Mouse (Mus musculus) thymus, postnatal 4 days (tissue): Measurements from ENCODE around the gene Ankrd65.
"Not testable (repeated sequence)": the region's sequence is repeated elsewhere in the genome, so short reads cannot be mapped to it uniquely, and the experiment has no call there.

Source experiments
- DNase-seq: peaks from one replicate; pipeline ENCODE4 v3.0.0; 2021

The Ankrd65 gene

DNA sequence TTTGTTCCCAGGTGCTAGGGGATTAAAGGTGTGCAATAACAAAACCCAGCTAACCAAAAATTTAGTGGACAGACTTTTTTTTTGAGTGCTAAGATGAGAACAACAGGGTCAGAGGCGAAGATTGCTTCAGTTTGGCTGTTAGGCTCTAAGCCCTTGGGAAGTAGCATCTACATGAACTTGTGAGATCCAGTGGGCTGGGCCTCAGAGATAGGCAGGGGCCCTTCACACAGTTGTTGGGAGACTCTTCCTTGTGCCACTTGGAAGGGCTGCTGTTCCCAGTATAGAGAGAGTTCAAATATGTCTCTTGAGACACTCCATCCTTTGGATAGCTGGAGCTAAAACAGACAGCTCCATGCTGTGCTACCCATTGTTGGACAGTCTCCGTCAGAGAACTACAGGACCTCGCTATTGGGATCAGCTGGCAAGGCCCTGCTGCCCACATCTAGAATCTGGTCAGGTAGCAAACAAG is at the start of gene Ankrd65:
TSS of gene Ankrd65 (plus strand) at position 419 of the 469 bp plus-strand sequence.
- no peak for DNase-seq

DNA sequence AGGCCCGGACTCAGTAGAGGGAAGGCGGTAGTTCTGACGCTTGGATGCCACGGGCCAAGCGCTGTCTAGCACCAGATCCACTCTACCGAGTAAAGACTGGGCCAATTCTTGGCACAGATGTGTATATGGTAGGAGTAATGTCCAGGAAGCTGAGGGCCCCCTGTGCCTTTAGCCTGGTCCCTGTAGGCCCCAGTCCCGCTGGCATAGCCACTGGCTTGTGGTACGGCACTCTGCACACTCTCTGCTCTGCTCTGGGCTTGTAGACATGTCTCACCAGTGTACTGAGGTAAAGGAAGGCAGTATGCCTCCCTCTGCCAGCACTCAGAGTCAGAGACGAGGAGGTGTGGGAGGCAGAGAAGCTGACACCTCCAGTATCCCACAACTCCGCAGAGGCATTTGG is 49.6 kb upstream of the Ankrd65 start:
- DNase-seq: not testable (repeated sequence)

DNA sequence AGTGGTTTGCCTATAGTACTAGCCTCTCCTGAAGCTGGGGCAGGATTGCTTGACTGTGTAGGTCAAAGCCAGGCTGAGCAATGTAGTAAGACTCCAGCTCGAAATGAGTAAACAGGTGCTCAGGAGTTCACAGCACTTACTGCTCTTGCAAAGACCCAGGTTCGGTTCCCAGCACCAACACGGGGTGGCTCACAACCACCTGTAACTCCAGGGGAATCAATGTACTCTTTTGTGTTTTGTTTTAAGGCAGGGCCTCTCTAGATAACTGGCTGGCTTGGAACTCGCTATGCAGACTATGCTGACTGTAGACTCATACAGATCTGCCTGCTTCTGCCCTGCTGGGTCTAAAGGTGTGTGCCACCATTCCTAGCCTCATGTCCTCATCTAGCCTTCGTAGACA is 47.6 kb upstream of the Ankrd65 start:
- no peak for DNase-seq

DNA sequence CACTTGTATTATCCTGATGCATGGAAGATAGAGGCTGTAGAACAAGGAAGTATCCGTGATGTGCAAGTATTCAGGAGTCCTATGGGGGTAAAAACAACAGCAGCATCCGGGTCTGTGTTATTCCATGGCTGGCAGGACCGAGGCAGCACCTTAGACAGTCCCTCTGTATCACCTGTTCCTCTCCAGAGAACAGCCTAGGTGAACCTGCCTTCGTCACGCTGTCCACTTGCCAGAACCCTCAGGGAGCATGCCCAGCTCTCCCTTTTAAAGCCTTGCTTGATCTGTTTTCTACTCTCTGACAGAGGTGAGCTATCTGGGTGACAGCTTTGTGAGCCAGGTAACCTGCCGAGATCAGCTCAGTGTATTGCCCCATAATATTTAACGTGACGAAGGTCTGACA is 45.8 kb upstream of the Ankrd65 start:
- no peak for DNase-seq

DNA sequence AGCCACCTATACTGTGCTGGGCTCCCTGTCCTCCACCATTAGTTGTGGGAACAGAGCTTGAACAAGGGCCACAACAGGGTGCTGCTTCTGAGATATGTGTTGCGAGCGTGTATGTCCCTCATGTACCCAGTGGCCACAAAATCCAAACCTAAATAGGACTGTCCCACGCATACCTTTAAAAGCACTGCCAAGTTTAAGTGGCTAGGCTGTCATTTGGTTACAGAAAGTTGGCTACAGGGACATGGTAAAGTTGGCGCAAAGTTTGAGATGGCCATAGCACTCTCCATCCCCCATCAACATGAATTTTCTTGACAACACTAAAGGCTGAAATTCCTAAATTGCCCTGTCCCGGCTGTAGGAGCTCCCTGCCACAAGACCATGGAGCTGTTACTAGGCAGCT is 45.1 kb upstream of the Ankrd65 start:
- no peak for DNase-seq

DNA sequence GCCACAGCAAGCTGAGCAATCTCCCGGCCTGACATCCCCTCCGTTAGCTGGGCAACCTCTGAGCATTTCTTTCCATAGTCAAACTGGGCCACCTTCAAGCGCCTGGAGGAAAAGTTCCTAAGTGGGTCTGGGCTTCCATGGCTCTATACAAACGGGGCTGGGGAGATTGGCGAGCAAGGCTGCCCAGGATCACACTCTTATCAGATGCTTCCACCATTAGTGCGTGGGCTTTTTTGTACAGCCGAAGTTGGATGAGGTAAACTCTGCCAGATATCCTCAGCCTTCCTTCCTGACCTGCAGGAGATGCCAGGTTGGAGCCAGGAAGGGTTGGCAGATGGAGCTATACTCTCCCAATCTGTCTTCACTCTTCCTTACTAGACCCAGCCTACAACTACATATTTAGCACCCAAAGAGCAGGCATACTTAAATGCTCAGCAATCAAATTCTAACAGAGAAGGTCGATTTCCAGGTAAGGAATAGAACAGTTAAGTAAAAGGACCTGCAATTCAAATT is 44.1 kb upstream of the Ankrd65 start:
- no peak for DNase-seq

DNA sequence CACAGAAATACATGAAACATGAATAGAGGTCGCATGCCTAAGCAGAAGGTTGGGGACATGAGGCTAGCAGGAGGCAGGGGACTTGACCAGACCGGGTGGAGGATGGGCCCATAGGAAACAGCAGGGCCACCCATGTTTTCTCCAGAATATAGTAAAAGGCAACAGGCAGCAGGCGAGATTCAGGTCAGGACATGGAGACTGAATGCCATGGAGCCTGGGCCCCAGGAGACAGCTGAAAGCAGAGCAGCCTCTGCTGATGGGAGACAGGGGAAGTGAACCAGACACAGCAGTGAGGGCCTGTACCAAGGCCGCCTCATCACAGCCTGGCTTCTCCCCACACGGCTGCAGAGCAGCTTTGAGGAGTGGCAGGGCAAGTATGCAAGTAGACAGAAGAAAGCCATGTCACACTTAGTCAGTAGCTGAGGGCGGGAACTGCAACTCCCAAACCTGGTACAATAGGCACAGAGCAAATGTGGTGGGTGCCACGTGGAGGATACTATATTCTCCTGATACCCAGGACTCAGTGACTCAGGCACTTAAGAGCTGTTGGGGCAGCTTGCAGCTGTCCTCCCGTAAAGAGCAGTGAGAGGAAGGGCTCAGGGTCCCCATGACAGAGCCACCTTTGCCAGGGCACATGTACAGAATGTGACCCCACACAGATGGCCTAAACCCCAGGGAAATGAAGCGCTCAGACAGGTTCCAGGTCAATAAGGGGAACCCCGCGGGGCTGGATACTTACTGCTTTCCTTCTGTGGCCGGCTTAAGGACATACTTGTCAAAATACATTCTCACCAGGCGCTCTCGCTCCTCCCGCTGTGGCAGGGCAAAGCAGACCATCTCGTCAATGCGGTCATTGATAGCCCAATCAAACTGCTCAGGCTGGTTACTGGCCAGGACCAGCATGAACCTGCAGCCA is 43.4 kb upstream of the Ankrd65 start:
- no peak for DNase-seq

DNA sequence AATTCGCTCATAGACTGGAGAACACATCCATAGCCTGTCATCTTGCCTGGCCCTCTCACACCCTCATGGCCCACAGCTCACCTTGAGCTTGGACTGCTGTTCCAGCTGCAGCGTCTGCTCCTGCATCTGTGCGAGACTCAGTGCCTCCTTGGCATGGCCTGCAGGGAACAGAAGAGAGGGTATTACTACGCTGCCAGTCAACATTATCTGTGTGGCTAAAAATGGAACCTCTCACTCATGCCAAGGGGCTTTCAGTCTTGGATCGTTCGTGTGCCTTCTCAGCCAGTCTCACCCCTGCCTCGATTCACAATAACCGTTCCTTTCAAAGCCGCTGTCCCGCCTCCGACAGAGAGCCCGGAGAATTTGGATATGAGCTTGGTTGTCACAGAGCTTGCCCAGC is 33.2 kb upstream of the Ankrd65 start:
- DNase-seq: no peak

DNA sequence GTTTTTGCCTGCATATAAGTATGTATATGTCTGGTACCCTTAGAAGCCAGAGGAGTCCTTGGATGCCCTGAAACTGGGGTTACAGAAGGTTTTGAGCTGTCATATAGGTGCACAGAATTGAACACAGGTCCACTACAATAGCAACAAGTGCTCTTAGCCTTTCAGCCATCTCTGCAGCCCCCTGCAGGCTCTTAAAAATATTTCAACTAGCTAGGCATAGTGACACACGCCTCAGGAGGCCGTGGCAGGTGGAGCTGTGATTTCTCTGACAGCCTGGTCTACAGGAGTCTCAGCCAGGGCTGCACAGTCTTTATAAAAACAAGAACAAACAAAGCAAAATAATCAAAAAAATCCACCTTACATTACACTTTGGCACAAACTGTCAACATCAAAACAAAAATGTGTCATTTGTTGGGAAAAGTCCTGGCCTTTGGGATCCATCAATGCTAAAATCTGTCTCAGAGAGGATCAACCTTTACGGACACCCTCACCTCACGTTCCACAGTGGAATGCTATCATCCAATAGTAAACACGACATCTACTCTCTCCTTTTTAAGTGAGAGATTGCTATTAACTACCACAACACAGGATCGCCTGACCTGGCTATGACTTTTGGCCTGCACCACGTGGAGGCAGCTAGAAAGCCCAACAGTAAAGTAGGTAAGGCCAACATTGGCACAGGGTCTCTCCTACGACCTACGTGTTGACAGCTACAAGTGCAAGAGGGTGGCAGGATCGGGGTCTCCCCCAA is 30.2 kb upstream of the Ankrd65 start:
- DNase-seq: peak; percentile 54

DNA sequence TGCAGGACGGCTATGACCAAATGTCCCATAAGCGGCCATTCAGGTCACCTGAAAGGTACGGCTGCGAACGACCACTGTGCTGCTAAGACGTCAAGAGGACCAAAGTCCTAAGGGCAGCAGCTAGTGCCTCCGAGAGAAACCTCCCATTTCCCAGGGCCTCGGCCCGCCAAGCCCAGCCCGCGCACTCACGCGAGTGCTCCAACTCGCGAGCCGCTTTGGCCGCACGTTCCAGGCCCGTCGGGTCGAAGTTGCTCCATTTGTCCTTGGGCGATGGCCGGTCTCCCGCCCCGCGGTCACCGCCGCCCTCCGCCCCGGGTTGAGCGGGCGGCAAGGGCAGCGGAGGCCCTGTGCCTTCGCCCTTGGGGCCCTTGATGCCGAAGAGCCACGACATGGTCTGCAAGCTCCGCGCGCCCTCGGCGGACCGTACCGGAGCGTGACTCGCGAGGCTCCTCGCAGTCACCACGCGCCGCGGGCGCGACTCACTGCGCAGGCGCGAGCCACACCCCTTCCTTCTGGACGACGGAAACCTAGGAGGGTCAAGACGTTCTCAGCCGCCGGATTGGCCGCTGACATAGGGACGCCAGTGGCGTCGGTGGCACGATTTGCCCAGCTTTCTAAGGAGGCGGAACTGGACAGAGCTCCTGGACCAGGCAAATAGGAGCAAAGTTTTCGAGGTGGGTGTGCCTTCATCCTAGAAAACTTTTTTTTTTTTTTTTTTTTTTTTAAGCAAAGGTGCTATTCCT is 29.5 kb upstream of the Ankrd65 start, which contains the start of gene Atad3a:
TSS of gene Atad3a (minus strand) at position 481 of the 743 bp plus-strand sequence.
- DNase-seq: peak; percentile 97

DNA sequence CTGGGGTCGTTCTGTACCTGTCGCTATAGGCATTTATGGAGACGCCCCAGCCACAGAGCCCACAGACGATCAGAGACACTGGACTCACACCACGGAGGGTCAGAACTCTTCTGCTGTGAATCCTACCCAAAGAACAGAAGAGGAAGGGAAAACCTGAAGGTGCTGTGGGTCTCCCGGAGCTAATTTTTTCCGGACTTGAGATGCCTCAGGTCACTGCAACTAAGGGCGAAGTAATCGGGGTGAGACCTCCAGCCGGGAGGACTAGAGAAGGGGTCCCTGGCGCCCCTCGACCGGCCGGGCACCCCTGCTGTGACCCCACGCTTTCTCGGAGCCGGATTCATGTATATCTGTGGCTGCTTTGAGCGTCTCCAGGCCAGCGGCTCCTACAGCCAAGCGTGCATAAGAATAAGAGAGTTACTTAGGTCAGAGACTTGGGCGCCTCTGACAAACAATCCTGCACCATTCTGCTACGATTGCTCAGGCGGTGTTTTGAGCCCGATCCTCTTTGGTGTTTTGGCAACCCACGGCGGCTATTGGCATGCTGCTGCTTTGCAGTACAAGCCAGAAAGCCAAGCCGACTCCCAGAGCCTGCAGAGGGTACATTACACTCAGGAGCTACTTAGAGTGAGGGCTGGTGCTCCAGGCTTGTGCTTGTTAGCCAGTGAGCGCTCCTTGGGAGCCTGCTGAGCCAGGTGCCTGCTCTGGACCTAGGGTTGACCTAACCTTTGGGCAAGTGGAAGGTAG is 28.7 kb upstream of the Ankrd65 start:
- no peak for DNase-seq

DNA sequence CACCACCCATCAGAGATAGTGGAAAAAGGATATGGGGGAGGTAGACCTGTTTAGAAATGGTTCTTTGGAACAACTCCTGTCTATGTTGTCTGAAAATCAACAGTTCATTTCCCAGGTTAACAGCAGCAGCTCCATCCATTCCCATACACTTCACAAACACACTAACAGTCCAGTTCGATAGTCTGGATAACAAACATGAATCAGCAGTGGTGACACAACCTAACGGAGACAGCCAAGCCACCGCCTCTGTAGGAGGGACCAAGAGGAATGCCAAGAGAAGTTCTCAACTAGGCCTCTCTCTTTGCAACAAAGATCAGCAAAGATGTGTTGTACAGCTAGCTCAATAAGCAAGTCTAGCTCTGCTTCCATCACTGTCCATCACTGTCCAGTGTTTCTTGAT is 27.9 kb upstream of the Ankrd65 start:
- no peak for DNase-seq

DNA sequence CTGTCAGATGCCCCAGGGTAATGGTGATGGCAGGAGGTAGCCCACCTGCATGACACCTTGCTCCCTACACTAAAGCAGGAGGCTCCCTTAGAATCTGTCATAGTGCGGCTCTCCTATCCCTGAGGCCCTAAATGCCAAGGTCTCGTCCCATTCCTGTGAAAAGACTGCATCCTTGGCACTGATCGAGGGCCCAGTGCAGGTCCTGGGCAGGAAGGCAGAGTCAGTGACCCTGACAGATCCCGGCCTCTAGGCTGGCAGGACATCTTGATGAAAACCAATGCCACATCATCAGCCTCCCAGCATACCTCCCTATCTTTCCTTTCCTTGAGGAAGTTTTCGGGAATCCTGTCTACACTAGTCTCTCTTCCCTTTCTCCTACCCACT is 20.8 kb upstream of the Ankrd65 start:
- DNase-seq: no peak

DNA sequence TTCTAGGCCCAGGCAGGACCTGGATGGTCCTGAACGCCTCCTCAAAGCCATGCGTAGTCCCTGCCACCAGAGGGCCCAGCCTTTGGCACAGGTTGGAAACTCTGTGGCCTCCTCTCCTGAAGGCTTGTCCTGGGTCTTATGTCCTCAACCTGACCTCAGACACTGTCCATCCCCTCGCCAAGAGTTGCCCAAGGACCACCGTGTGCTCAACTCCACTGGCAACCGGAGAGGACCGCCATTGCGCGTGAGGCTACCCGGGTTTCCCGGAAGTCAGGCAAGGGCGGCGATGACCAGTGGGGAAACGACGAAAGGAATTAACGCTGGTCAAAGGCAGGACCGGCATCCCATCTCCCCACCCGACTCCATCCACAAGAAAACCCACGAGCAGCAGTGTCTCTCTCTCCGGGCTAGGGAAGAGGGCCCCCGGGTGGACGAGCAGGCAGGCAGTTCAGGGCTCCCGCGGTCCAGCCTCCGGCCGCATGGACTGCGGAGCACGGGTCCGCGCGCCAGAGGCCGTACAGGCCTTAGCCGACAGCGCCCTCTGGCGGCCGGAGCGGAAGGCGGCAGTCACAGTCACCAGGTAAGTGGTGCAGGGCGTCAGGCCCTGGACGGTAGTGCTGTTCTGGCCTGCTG is 20.2 kb upstream of the Ankrd65 start:
- DNase-seq: peak; percentile 92

DNA sequence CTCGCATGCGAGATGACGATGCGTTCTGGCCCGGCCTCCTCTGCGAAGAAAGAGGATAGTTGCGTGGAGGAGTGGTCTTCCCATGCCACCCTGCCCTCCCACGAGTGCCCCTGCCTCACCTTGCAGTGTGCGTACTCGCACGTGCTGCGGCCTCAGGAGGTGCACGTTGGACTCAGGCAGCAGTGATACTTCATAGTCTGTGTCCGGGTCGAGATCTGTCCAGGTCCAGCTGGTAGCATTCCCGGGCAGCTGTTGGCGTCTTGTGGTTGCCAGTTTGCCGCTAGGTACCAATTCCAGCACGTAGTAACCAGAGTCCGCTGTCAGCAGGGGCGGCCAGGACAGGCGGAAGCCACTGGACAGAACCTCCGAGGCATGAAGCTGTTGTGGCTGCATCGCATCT is 19.6 kb upstream of the Ankrd65 start:
- DNase-seq: no peak

DNA sequence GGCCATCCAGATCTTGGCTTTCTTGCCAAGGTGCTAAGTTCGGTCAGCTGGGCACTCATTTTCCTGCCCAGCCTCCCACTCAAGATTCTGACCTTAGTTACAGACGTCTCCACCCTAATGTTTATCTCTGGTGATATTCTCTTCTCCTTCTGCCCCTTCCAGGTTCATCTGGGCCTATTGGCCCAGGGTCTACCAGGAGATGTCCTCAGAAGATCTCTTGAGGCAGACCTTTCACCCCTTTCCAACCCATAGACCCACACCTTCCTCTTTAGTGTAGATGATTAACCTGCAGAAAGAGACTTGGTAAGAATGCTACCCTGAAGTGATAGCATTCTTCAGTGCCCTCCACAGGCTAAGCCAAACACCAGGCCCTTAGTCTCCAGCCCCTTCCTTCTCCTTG is 18.5 kb upstream of the Ankrd65 start:
- no peak for DNase-seq

DNA sequence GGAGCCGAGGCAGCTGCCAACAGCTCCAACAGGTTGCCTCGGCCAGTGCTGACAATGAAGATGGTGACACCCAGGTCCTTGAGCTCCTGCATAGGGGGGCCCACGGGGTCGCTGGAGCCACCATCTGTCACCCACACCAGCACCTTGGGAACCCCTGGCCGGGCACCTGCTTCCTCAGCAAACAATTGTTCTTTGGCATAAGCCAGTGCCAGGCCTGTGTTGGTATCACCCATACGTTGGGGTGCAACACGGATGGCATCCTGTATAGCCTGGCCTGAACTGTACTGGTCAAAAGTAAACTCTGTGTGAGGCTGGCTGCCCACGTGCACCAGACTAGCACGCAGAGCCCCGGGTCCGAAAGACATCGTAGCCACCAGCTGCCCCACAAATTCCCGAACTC is 17.5 kb upstream of the Ankrd65 start:
- no peak for DNase-seq

DNA sequence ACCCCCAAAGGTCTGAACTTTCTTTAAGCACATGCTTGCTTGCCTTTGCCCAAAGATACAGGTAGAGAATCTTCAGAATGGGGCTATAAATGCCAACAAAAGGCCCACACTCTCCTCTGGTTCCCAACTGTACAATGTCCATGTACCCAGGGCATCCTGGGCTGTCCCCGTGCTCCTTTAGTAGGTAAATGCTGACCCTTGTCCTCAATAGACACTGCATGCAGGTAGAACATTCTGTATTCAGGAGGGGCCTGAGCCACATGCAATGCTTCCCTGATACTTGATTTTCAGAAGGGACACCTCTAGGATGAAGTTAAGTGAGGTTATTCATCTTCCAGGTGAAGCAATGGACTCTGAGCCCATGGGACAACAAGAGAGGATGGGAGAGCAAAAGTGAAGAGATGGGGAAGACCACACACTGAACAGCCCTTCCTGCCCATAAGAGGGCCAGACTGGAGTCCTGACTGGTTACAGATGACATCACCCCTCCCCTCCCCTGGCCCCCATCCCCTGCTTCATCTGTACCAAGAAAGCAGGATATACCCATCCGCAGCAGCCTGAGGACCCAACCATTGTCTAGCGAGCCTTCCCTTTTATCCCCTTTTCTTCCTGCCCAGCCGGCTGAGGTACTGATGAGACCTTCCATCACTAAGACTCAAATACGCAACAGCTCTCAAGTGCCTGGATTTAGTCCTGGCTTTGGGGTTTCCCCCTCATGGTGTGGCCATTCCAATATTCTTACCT is 16.7 kb upstream of the Ankrd65 start:
- DNase-seq: no peak

DNA sequence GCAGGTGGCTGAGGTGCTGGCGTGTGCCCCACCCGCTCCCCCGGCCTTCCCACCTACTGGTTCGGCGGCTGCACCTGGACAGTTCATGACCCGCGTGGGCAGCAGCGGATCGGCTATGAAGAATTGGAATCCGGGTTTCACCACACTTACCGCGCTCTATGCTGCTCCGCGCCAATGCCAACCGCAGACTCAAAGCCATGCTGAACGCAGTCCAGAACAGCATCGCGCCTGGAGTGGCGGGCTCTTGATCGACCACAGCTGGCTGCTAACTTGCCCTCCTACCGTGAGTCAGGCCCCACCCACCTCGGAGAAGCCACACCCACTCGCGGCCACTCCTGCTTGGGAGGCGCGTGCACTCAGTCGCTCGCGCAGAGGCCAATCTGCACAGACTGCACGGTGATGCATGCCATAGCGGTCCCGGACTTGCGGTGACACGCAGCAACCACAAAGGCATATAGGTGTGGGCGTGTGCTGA is 15.9 kb upstream of the Ankrd65 start, which contains the start of gene Vwa1:
TSS of gene Vwa1 (minus strand) at position 419 of the 475 bp plus-strand sequence.
- peak; percentile 95 for DNase-seq

DNA sequence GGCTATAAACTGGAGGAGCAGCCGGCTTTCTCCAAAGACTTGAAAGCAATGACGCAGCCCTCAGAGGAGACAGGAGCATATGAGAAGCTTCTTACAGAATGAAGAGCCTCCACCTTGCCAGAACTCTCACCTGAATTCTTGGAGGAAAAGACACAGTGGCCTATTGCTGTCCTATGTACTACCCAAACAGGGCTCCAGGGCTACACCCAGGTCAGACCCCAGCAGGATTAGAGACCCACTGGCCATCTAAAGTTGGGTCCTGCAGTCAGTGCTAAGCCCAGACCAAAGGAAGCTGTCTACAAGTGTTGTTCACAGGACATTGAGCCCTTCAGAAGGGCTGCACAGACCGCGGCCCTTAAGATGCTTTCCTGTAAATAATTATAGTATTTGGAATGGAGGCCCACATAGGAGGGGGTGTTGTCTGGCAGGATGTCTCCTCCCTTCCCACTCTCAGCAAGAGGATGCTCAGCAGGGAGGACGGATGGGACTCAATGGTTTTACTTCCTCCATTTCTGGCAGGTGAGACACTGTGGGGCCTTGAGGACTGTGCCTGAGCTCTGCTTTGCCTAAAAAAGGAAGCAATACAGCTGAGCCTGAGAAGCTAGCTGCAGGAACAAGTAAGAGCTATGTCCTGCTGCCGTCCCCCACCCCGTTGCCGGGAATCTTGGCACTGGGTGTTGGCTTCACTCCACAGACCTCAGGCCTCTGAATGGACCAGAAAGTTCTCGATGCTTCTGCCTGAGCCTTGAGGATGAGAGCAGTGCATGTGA is 15.1 kb upstream of the Ankrd65 start:
- DNase-seq: no peak
